Mouse (Mus musculus) CH12.LX (cell line): Measurements from ENCODE around the gene Fgfrl1. TPM values are rescaled to one million over a fixed set of nuclear protein-coding genes. Genes with fewer than 3 reads are reported as not detected.

Experiments used
- DNase-seq: peaks from one replicate; pipeline ENCODE4 v3.0.0-alpha.2; 2013; ENCODE audit errors: extremely low read depth
- H3K27ac ChIP-seq: 2 replicates; pipeline ENCODE4 v1.5.1; 2012; ENCODE audit warnings: low read depth, mild to moderate bottlenecking, control low read depth, moderate library complexity; ENCODE audit not compliant: insufficient read depth
- H3K27me3 ChIP-seq: replicated peaks from 2 replicates; pipeline ENCODE3; 2012; ENCODE audit warnings: inconsistent platforms
- H3K36me3 ChIP-seq, 2 experiments: replicated peaks in 1 of 2; 2 replicates each; pipeline versions ENCODE3 to v1.6.1; 2012; ENCODE audit warnings: inconsistent platforms in 1 of 2, low read length in 1 of 2, mild to moderate bottlenecking in 1 of 2, mixed read lengths in 1 of 2, moderate library complexity in 1 of 2; ENCODE audit not compliant: control insufficient read depth in 1 of 2, insufficient read depth in 1 of 2
- H3K4me1 ChIP-seq, 2 experiments: 2 replicates each; pipeline ENCODE4 v1.6.1; 2012; ENCODE audit warnings: inconsistent platforms in 1 of 2, moderate library complexity in 1 of 2; ENCODE audit not compliant: insufficient read depth in 2 of 2, control insufficient read depth in 1 of 2
- H3K4me2 ChIP-seq: 2 replicates; pipeline ENCODE4 v1.6.1; 2012; ENCODE audit warnings: low read depth, mild to moderate bottlenecking, control low read depth; ENCODE audit not compliant: poor library complexity, insufficient read depth, severe bottlenecking
- H3K4me3 ChIP-seq, 3 experiments: fragments of 150-350 bp in 1 of 3; sonication (generic) in 1 of 3; replicated peaks in 1 of 3; 2 replicates each; pipeline versions ENCODE3 to v1.5.1; 2011 to 2012; ENCODE audit warnings: low read depth in 2 of 3, low read length in 2 of 3, mild to moderate bottlenecking in 2 of 3, moderate library complexity in 2 of 3, control low read depth in 1 of 3, improper control_type of control experiment in 1 of 3, inconsistent platforms in 1 of 3, mixed read lengths in 1 of 3; ENCODE audit not compliant: poor library complexity in 1 of 3
- H3K79me2 ChIP-seq: replicated peaks from 2 replicates; pipeline ENCODE4 v1.6.1; 2012; ENCODE audit warnings: mild to moderate bottlenecking, moderate library complexity; ENCODE audit not compliant: control insufficient read depth, poor library complexity, insufficient read depth, severe bottlenecking; ENCODE audit errors: extremely low read depth
- H3K9ac ChIP-seq: 2 replicates; pipeline ENCODE4 v1.6.1; 2012; ENCODE audit warnings: low read depth, mild to moderate bottlenecking, control low read depth, moderate library complexity; ENCODE audit not compliant: insufficient read depth
- H3K9me3 ChIP-seq: replicated peaks from 2 replicates; pipeline ENCODE3; 2012; ENCODE audit warnings: low read length, inconsistent platforms, mixed read lengths
- CHD2 ChIP-seq: IDR thresholded peaks from 2 replicates; pipeline ENCODE4 v1.6.1; 2011; ENCODE audit warnings: low read length, improper control_type of control experiment
- CTCF ChIP-seq, 2 experiments: IDR thresholded peaks in 1 of 2; conservative IDR thresholded peaks in 1 of 2; 2 replicates each; pipeline ENCODE4 v1.5.1; 2011 to 2012; ENCODE audit warnings: low read depth in 2 of 2, low read length in 2 of 2, improper control_type of control experiment in 1 of 2, inconsistent platforms in 1 of 2, mild to moderate bottlenecking in 1 of 2, moderate library complexity in 1 of 2
- ELF1 ChIP-seq: IDR thresholded peaks from 2 replicates; pipeline ENCODE4 v1.6.1; 2014; ENCODE audit warnings: low read depth, mild to moderate bottlenecking, inconsistent platforms, low read length, improper control_type of control experiment
- EP300 ChIP-seq: IDR thresholded peaks from 2 replicates; pipeline ENCODE4 v1.6.1; 2011; ENCODE audit warnings: low read length, improper control_type of control experiment
- ETS1 ChIP-seq: conservative IDR thresholded peaks from 2 replicates; pipeline ENCODE4 v1.6.1; 2012; ENCODE audit warnings: low read depth, mild to moderate bottlenecking, inconsistent platforms, low read length, improper control_type of control experiment, moderate library complexity
- JUN ChIP-seq: IDR thresholded peaks from 2 replicates; pipeline ENCODE4 v1.6.1; 2011; ENCODE audit warnings: low read depth, mild to moderate bottlenecking, low read length, improper control_type of control experiment, moderate library complexity; ENCODE audit not compliant: insufficient read depth
- JUND ChIP-seq: conservative IDR thresholded peaks from 2 replicates; pipeline ENCODE4 v1.6.1; 2011; ENCODE audit warnings: low read depth, low read length, improper control_type of control experiment
- KAT2A ChIP-seq: IDR thresholded peaks from 2 replicates; pipeline ENCODE4 v1.6.1; 2012; ENCODE audit warnings: low read length, improper control_type of control experiment, inconsistent platforms; ENCODE audit not compliant: insufficient replicate concordance
- MAFK ChIP-seq: IDR thresholded peaks from 2 replicates; pipeline ENCODE4 v1.6.1; 2011; ENCODE audit warnings: low read length, improper control_type of control experiment; ENCODE audit not compliant: insufficient replicate concordance
- MAZ ChIP-seq: IDR thresholded peaks from 2 replicates; pipeline ENCODE4 v1.6.1; 2012; ENCODE audit warnings: low read depth, mild to moderate bottlenecking, inconsistent platforms, low read length, improper control_type of control experiment, moderate library complexity
- MEF2A ChIP-seq: IDR thresholded peaks from 2 replicates; pipeline ENCODE4 v1.6.1; 2014; ENCODE audit warnings: low read depth, mild to moderate bottlenecking, inconsistent platforms, low read length, improper control_type of control experiment, borderline replicate concordance
- MYC ChIP-seq: IDR thresholded peaks from 2 replicates; pipeline ENCODE4 v1.6.1; 2011; ENCODE audit warnings: low read depth, mild to moderate bottlenecking, improper control_type of control experiment, low read length
- NRF1 ChIP-seq: IDR thresholded peaks from 2 replicates; pipeline ENCODE4 v1.6.1; 2014; ENCODE audit warnings: low read depth, mild to moderate bottlenecking, inconsistent platforms, low read length, improper control_type of control experiment, moderate library complexity
- POLR2AphosphoS2 ChIP-seq: IDR thresholded peaks from 2 replicates; pipeline ENCODE4 v1.6.1; 2011; ENCODE audit warnings: low read depth, low read length, improper control_type of control experiment
- SMC3 ChIP-seq: IDR thresholded peaks from 2 replicates; pipeline ENCODE4 v1.6.1; 2011; ENCODE audit warnings: low read depth, low read length, improper control_type of control experiment
- USF1 ChIP-seq: IDR thresholded peaks from 2 replicates; pipeline ENCODE4 v1.6.1; 2014; ENCODE audit warnings: low read depth, mild to moderate bottlenecking, inconsistent platforms, low read length, improper control_type of control experiment
- ZC3H11A ChIP-seq: IDR thresholded peaks from 2 replicates; pipeline ENCODE4 v1.6.1; 2012; ENCODE audit warnings: low read depth, mild to moderate bottlenecking, inconsistent platforms, low read length, improper control_type of control experiment
- dilution Hi-C: fragments of 300-500 bp; cut with MboI; formaldehyde crosslinking; loops from 2 replicates; pipeline ENCODE4 v1.14.3; 2020; ENCODE audit warnings: low sequenced_read_pairs; ENCODE audit not compliant: extremely low pct_unique_long_range_greater_than_20kb, extremely low pct_ligation_motif_present
- in situ Hi-C: fragments of 300-500 bp; cut with MboI; formaldehyde crosslinking; loops from 3 replicates; pipeline ENCODE4 v1.14.3; 2019; ENCODE audit warnings: low sequenced_read_pairs, low pct_ligation_motif_present, low pct_unique_long_range_greater_than_20kb, mixed read lengths
- polyA plus RNA-seq: library from polyadenylated mRNA; unstranded; fragments of >175 nt; gene quantifications from 2 replicates; pipeline ENCODE4 v1.2.1, GENCODE M21; 2012; ENCODE audit warnings: low read depth; ENCODE audit not compliant: insufficient read length
- total RNA-seq, 2 experiments: library from RNA; depleted of rRNA; stranded (reverse); fragments of 300-350 nt in 1 of 2; fragments of >200 nt in 1 of 2; gene quantifications; 2 replicates each; pipeline ENCODE4 v1.2.3; 2012 to 2014

The Fgfrl1 gene
- total and polyA plus RNA-seq, 3 experiments = 0.17 to 0.64 (median 0.26) TPM

DNA sequence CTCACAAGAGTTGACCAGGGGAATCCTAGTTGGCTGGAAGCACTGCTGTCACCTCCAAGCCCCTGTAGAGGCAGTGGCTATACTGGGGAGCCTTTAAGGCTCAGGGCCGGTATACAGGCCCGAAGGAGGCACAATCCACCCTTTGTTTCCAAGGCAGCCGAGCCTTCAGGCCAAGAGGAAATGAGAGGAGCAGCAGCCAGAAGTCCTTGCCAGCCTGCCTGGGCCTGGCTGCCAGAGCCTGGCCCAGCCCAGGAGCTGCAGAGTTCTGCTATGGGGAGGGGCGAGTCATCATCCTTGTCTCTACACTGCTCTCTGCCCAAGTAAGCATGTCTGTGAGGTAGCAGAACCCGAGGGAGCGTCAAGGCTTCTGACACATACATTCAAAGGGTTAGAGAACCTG lies 22.0 kb downstream of the Fgfrl1 start:
- dilution Hi-C loops = no loop called here
- Histone ChIP-seq H3K4me3 (no peak overlapping the region), H3K79me2 (no peaks in the 10 kb centered on the region), H3K4me2 (no peak overlapping the region), H3K4me1 (0 out of 4 replicates have a peak, but pooled peaks cover 0 to 3% of the 10 kb centered on the region in 2 experiments), H3K9me3 (no peaks in the 10 kb centered on the region), H3K9ac (no peak overlapping the region), H3K27me3 (peaks cover 27% of the 10 kb centered on the region), H3K36me3 (no peaks in the 10 kb centered on the region), H3K27ac (no peak overlapping the region)
- TF ChIP-seq MEF2A (no peak), MYC (no peak), USF1 (no peak), ZC3H11A (no peak), SMC3 (no peak), NRF1 (no peak), CTCF (conservative IDR thresholded peaks at IDR 0.05 in 1 of 2, IDR thresholded peaks at IDR 0.05 in 1 of 2; ENCODE audit: low read depth in 2 of 2, low read length in 2 of 2) (no peak), POLR2AphosphoS2 (no peak), ETS1 (no peak), JUND (no peak)
- no peak for DNase-seq
- in situ Hi-C loops = no loop called here

DNA sequence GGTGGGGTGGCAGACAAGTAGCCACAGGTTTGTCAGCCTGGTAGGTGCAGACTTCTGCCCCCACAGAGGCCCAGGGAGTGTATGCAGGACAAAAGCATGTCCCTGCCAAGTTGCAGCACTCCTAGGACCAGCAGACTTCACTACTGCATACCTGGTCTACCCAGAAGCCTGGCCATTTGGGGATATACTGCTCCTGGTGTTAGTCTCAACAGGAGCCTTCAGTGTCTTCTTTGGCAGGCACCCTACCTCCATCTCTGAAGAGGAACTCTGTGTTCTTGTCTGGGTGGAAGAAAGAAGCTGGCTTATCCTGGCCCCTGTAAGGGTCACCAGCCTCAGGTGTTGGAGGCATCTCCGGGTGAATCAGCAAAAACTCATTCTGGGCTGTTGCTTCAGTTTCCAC lies 23.8 kb downstream of the Fgfrl1 start:
- Histone ChIP-seq H3K9me3 (no peaks in the 10 kb centered on the region), H3K79me2 (no peaks in the 10 kb centered on the region), H3K9ac (no peak overlapping the region), H3K4me2 (no peak overlapping the region), H3K27me3 (peaks cover 30% of the 10 kb centered on the region), H3K4me3 (no peak overlapping the region), H3K4me1 (0 out of 4 replicates have a peak, but pooled peaks cover 0 to 3% of the 10 kb centered on the region in 2 experiments), H3K36me3 (no peaks in the 10 kb centered on the region)
- dilution Hi-C loops = no loop called here
- no peak for DNase-seq
- in situ Hi-C loops = no loop called here
- TF ChIP-seq JUN = no peak
- no peak for TF ChIP-seq CHD2
- TF ChIP-seq ELF1 = no peak
- TF ChIP-seq EP300 = no peak
- no peak for TF ChIP-seq MAFK
- TF ChIP-seq USF1 = no peak
- TF ChIP-seq ETS1 = no peak
- no peak for TF ChIP-seq MAZ
- TF ChIP-seq SMC3 = no peak
- no peak for TF ChIP-seq KAT2A
- TF ChIP-seq, all 38 proteins: peak for 0
- H3K27ac ChIP-seq = no peak overlapping the region
